Mouse (Mus musculus): ENCODE measurements at regions not wholly inside any gene's neighbourhood (a gene's known extent, or its start where the extent isn't known, plus 50 kb on each side); places are given as distances from the start of the nearest gene placed in this dataset.

GRCm38 (mm10) chr7:67825636-67826280 is 66.2 kb upstream of the Synm start:
- TF ChIP-seq EP300 (IDR thresholded peaks at IDR 0.05; ENCODE audit: low read depth) (no peak), CTCF (IDR thresholded peaks at IDR 0.05; ENCODE audit: low read depth) (no peak)

Data from liver, postnatal 0 days (tissue).